Mouse (Mus musculus): ENCODE data around the gene Ulk3.

- TF ChIP-seq CTCF (IDR thresholded peaks at IDR 0.05) (no peak), POLR2A (IDR thresholded peaks at IDR 0.05; ENCODE audit: insufficient read depth, low read depth, low read length) (no peak)
These were observed 37.9 kb downstream of the Ulk3 start for GRCm38 (mm10) chr9:57627191-57627590.
